Mouse (Mus musculus) T-cell, adult 2 months (primary cell): ENCODE measurements around the gene Zdhhc14.

Experiments used
- DNase-seq: peaks from one replicate; pipeline ENCODE4 v3.0.0; 2022; ENCODE audit warnings: low spot score

Zdhhc14 gene

DNA sequence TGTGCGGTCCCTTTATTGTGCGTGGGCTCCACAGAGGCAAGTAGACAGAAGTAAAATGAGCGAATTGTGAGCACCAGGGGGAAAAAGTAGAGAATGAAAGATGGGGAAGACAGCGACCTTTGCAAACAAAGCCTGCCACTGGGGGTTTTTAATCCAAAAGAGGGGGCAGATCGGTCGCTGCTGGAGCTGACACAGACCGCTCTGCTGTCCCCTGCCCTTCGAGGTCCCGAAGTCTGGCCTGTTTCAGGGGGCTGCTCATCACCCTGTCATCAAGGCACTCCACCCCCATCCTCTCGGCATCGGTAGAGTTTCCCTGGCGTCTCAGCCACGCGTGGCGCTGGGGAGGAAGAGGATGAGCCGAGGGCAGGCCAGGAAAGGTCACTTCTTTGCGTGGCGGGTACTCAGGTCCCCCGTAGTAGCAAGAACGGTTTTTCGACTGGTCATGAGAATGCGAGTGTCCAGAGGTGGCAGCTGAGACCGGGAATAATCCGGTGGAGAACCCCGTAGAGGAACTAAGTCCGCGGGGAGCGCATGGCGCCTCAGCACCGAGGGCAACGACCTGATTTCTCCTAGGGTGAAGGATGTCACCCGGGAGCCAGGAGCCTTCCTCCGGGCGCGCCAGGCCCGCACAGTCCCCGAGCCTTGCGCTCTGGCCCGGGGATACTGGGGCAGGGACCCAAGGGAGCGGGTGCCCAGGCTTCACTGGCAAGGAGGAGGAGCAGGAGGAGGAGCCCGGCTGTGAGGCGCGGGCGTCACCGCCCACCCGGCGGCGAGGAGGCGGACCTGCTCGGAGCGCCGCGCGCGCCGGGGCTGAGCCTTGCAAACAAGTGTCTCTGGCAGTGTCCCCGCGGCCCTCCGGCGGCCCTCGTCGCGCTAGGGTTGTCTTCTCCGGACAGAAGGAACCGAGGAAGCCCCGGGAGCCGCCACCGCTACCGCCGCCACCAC, at the start of gene Zdhhc14:
Gene Zdhhc14 (plus strand): TSS at position 757 of the 945 bp plus-strand sequence.
- peak; percentile 89 for DNase-seq

DNA sequence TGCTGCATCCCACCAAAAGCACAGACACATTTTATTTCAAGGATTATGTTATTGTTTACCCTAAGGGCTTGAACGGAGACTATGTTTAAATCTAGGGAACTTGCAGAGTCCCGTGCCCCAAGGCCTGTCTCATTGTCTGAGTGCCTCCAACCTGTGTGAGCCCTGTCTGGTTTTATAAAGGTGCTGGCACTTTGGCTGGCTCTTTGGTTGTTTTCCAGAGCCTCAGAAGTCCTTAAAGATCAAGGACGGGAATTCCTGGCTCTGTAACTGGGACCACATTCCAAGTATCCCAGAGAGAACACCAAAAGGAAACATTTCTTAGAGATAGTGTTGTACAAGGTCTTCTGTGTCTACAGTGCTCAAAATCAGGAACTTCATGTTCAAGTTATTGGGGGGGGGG, 49.1 kb upstream of the Zdhhc14 start:
- DNase-seq, result no peak

DNA sequence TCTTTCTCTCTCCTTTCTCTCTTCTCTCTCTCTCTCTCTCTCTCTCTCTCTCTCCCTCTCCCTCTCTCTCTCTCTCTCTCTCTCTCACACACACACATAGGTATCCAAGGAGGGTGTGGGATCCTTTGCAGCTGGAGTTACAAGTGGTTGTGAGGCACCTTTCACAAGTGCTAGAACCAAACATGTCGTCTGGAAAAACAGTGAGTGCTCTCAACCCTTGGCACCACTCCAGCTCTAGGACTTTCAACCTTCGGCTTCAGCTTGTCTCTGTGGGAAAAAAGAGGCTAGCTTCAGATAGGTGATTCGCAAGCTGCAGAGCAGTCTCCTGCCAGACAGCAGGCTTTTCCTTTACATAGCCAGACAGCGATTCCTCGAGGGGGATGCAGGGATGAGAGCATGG, 48.6 kb upstream of the Zdhhc14 start:
- no peak for DNase-seq

DNA sequence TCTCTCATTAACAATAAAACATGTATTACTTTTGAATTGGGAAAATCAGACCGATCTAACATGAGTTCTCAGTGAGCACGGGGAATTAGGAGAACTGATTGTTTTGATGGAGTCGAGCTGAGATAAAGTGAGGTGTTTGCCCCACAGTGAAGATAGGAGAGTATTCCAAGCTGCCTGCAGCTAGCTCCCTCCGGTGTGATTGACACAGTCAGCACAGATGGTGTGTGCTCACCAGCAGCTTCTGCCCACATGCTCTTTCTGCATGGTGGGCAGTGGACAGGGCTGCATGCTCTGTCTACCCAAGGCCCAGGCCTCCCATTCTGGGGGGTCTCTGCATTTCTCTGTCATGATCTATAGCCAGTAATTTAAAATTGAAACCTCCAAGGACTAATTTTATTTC, 38.7 kb upstream of the Zdhhc14 start:
- DNase-seq, result no peak

DNA sequence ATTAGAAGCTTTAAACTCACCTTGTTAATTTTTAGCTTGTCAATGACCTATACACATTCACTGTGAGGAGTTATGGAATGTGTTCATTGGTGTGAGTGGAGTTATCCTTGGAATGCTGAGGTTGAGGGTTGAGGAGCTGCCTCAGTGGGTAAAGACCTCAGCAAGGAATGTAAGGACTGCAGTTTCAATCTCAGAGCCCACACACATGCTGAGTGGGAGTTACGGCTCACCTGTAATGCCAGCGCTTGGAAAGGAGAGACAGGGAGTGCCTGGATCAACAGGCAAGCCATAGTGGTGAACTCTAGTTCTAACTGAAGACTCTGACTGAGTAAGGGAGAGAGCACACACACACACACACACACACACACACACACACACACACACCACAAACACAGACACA, 28.4 kb upstream of the Zdhhc14 start:
- DNase-seq, result no peak

DNA sequence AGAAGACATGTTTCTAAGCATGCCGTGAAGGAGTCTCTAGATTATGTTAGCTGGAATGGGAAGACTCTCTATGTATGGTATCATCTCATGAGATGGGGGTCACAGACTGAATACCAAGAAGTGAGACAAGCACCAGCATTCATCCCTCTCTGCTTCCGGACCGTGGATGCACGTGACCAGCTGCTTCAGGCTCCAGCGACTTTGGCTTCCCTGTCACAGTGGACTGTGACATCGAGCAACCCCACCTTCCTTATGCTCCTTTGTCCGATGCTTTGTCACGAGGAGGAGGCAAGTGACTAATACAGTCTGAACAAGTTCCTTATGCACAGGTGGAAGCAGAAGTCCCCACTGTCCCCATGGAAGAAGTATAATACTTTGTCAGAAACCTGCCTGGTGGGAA, 25.6 kb upstream of the Zdhhc14 start:
- DNase-seq, result no peak

DNA sequence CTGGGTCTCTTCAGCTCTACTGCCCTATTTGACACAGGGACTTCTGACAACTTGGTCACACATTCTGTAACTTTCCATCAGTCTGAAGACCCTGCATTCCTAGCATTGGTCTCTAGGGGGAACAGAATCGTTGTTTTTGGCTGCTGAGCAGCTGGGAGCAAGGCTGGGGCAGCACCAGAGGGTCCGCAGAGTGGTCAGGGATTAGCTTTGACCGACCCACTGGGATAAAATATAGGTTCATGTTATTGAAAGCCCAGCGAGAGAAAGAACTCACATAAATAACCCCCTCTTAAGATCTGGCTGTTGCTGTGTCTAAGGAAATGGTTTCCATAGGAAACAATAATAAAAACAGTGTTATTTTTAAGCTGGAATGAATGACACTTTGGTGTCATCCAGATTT, 25.2 kb upstream of the Zdhhc14 start:
- DNase-seq, result no peak

DNA sequence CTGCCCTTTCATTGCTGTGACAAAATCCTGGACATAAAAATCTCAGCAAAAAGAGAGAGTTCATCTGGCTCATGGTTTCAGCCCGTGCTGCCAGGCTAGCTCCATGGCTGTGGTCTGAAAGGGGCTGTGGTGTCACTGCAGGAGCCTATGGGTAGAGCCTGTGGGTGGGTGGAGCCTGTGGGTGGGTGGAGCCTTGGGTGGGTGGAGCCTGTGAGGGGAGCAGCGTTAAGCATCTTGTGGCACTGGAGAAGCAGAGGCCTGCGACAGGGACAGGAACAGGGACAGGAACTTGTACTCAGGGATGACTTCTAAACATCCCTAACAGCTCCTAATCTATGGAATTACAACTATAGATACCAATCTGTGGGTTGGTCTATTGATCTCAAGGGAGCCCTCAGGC, 20.1 kb upstream of the Zdhhc14 start:
- no peak for DNase-seq

DNA sequence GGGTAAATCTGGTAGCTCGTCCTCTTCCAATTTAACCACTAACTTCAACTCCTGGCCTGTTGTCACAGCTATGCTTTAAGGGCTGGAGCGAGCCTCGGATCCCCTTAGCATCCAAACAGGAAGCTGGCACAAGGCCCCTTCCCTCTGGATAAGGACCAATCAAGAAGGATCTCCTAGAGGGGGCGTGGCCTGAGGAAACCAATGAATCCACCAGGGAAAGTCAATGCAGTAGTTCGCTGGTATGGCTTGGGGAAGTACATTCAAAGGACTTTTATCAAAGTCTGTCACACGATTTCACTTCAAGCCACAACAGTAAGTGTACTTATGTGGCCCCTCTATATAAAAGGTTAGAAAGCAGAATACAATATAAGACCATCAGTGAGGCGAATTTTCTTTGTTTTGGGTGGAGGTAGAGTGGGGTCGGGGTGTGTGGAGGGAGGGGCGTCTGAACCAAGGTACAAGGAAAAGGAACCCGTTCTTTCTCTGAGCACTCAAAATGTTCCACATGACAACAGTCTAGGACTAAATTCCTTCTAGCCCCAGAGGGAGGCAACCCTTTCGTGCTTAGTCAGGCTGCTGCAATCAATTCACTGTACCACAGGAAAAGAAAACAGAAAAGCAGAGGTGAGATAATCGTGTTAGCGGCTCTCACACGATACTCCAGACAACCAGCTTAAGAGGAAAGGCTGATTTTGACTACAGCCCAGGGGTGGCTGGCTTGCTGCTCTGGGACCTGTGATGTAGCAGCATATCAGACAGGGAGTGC, 16.2 kb upstream of the Zdhhc14 start:
- DNase-seq, result no peak

DNA sequence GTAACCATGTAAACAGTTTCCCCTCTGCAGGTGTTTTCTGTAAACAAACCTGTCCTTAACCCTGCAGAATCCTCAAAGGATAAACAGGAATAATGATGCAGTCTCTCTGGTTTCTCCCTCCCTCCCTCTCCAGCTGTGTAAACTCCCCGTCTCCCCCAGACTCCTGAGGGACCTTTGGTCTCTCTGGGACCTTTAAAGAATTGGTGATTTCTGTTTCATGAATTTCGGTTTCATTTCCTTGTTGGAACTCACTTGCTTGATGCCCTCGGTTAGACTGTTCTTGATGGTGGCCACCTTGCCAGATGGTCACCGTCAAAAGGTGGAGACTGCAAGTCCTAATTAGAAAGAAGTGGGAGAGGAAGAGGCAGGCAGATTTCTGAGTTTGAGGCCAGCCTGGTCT, 8.9 kb upstream of the Zdhhc14 start:
- DNase-seq, result no peak

DNA sequence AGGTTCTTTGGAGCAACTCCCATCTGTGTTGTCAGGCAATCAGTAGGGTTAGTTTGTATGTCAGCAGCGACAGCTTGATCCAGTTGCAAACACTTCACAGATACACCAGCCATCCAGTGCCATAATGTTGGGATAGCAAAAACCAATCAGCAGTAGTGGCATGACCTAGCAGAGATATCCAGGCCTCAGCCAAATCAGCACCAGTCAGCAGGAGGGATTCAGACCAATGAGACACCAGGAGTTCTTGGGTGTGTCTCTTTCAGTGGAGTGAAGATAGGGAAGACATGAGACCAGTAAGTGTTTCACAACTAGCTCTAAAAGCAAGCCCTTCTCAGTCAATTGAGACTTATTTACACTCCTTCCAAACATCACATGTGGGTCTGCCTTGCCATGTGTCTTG, 7.7 kb upstream of the Zdhhc14 start:
- no peak for DNase-seq

DNA sequence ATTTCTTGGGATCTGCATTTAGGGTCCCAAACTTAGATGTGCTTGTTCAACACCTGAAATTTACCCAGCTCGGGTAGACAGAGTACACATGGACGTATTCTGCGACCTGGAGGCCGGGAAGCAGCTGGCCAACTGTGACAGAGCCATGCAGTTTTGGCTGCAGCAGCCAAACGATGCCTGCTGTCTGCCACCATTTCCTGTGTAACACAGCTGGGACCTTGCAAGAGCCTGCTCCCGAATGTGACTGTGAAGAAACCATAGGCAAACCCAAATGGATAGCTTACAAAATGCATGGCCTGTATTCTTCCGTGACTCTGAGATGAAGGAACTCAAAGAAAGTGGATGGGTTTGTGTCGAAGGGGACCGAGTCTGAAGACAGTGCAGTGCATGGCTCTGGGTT, 4.2 kb upstream of the Zdhhc14 start:
- DNase-seq, result no peak

DNA sequence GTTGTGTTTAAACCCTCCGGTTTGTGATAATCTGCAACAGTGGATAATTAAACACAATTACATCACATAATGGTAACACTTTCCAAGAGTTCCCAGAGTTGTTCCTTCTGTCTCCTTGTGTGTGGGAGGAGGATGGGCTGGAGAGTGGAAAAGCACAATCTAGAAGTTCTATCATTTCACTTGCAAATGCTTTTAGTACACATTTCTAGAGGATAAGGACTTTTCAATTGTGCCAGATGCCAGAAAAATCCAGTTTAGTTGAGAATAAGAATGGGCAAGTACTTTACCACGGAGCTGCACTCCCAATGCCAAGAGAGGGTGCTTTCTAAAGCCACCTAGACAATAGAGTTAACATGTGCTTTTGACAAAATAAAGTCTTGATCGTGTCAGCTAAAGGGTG, 2.0 kb upstream of the Zdhhc14 start:
- DNase-seq, result no peak

DNA sequence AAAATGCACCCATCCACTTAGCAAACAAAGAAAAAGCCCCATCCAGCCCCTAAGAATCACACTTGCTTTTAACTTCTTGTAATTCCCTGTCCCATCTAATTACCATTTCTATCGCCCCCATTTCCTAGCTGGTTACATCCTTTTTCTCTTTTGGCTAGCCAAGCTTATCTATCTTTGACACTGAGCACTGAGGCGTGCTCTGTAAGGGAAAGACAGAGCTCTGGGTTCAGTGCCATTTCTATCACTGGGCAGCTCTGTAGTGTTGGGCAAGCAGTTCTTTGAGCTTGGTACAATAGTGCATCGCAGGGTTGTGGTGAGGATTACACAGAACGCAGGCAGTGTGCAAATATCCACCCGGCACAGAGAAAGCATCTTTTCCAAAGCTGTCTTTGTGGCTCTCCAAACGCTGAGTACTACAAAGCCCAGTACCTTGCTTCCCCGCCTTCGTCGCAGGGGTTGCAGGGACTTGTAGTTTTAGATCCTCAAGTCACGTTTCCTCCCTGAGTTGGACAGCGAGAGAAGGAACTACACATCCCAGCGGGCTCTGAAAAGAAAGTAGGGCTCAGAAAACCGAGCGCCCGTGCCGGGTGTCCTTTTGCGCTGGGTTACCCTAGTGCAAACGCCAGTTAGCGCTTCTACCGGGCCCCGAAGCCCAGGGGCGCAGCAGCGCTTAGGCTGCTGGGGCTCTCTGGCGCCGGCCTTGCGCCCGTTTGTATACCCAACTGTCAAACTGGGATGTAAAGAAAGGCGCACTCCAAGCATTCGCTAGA, 1.1 kb upstream of the Zdhhc14 start:
- DNase-seq, result peak; percentile 91

DNA sequence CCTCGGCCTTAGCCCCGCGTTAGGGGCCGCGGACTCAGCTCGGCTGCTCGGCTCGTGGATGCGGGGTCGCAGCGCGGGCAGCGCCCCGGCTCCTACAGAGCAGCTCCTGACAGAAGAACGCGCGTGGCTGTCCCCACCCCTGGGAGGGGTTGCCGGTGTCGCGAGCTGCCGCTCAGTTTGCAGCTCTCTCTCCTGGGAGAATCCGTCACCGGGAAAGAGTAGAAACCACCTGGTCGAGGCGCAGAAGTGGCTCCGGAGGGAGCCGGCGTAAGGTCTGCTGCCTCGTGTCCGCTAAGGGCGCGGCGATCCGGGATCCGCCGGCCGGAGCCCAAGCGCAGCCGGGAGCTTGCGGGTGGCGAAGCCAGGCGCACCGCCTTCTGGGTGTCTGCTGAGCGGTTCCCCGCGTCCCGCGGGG, 396 bp downstream of the Zdhhc14 start:
- no peak for DNase-seq

DNA sequence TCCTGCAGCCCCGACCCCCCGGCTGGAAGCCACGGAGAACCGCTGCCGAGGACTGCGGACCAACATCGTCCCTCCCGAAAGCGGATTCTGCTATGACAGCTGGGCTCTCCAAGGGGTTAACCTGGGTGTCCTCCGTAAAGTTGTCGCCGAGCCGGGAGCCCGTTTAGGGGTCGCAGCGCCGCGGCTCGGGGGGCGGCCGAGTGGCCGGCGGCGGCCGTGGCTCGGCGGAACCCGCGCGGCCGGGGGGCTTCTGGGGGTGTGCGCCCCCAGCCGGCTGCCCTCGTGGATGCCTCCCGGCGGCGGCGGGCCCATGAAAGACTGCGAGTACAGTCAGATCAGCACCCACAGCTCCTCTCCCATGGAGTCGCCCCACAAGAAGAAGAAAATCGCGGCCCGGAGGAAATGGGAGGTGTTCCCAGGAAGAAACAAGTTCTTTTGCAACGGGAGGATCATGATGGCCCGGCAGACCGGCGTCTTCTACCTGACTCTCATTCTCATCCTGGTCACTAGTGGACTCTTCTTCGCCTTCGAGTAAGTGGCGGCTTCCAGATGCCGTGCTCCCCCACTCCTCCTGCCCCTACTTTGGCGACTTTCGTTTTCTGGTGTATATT, 909 bp downstream of the Zdhhc14 start:
- DNase-seq, result peak; percentile 18

DNA sequence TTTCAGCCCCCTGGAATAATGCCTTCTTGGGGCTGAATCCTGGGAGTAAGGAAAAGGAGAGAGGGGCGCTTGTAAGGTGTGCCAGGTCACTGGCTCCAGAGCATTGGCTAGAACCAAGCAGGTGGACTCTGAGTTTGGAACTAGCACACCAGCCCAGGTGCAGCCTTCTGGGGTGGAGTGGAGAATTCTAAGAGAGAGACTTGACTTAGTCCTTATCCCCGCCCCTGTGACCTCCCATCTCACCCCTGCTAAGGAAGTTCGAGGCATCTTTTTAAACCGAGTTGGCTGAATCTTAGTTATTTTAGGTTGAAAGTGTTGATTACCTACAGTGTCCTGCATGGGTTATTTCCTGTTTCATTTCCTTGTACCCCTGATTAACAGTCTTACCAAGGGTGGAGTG, 1.5 kb downstream of the Zdhhc14 start:
- peak; percentile 30 for DNase-seq

DNA sequence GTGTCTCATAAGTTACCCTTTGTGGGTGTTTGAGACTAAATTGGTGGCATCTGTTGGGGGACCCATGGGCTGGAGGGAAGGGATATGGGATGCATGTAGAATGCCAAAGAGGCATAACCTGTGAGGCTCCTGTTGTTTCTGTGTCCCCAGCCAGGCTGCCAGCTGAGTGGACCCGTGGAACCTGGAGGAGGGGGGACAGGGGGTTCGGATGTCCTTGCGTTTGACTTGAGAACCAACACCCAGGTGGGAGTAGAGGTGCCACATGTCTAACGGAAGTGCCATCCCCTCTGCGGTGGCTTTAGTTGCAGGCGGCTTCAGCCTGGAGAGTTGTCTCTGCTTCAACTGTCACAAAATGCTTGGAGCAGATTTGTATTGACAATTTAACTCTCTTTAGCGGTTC, 2.5 kb downstream of the Zdhhc14 start:
- no peak for DNase-seq

DNA sequence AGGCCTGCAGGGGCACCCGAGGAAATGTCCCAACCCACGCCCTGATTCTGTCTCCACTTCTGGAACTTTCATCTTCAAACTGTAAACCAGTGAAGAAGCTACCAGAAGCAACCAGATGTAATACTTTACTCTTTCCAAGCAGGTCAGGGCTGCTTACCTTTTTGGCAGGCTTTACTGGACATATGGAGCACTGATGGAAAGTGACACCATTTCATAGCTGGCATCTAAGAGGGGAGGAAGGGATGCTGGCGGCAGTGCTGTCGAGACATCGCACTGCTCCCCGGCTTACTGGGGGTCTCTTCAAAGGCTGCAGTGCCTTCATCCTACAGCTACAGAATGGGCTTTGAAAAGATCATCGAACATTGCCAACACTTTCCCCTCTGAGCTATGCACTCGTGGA, 5.3 kb downstream of the Zdhhc14 start:
- DNase-seq, result no peak

DNA sequence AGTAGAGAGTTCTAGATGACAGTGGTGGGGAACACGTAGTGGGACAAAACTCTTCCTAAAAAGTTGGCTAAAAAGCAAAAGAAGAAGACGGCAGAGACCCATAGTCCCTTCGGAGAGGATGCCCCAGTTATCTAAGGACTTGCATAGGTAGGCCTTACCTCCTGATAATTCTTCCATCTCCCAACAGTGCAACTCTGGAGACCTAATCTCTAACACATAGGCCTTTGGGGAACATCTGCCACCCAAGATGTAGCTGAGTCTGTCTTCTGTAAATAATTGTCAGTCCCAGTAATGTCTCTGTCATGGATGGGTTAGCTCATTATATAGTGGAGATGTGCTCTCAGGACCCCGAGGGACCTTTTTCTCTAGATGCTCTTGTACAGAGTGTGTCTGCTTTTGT, 6.6 kb downstream of the Zdhhc14 start:
- DNase-seq, result no peak

DNA sequence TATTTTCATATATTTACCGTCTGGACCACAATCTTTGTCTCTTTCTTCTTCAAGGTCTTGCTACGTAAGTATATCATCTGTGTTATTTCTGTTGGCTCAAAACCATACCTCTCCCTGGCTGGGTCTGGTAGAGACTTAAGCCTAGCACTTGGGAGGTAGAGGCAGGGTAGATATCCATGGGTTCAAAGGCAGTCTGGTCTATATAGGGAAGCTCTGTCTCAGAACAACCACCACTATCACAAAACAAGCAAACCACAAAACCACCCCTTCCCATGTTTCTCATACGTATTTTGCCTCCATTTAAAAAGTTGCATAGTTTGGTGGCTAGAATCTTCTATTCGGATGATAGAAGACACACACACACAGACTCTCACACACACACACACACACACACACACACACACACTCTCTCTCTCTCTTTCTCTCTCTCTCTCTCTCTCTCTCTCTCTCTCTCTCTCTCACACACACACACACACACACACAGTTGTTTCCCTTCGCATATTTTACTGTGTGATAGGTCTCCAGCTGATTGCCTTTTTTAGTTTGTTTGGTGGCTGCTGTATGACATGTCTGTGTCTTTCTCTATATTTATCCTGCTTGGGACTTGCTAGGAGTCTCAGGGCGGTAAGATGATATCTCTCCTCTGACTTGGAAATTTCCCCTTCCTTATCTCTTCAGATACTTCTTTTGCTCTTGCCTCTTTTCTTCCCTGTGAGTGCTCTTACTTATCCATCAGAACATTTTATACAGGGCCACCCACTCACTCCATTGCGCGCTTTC, 11.8 kb downstream of the Zdhhc14 start:
- no peak for DNase-seq
